In genomic region chr19:59418024-59418423, GRCm38 (mm10) we compare ENCODE assay signal across 9 mouse cellular contexts. TPM values are rescaled to one million over a fixed set of nuclear protein-coding genes. Genes with fewer than 3 reads are reported as not detected.
DNase-seq lines count a peak whose midpoint lies in the region; ATAC-seq and TF ChIP-seq lines count a peak whose summit lies in the region.
"Had no signal": no experiment of that assay in that cellular context is flagged by ENCODE, and none has a peak within 500 bp of the region (broad histone marks: within the 10 kb centered on the region; RNA-seq: fewer than 3 reads in every experiment).

No protein-coding gene starts in this region.

- TF ChIP-seq RAD21 in MEL (IDR thresholded peaks at IDR 0.05; ENCODE audit: low read depth, low read length), result peak; percentile 99

- ATAC-seq in forebrain, embryonic 13.5 days, result peak; percentile 71
- peak; percentile 61 for ATAC-seq in lung, embryonic 14.5 days (ENCODE audit: insufficient read depth)

- H3K4me2 ChIP-seq in forebrain, embryonic 13.5 days, result peak overlapping the region; percentile 25; the same call in 1 of the 2 replicates
- H3K4me2 ChIP-seq in lung, embryonic 14.5 days, result no peak overlapping the region

- H3K27ac ChIP-seq in MEL (ENCODE audit: control insufficient read depth, low read depth, low read length), result no peak overlapping the region
- H3K27ac ChIP-seq in forebrain, embryonic 13.5 days, result no peak overlapping the region
- H3K27ac ChIP-seq in lung, embryonic 14.5 days (ENCODE audit: low read depth), result no peak overlapping the region

- peak; percentile 97 for DNase-seq in MEL (ENCODE audit: low read depth, low spot score)
- DNase-seq in cerebellum, adult 11 months, result peak; percentile 63
- peak; percentile 90 to 93 for DNase-seq in heart, postnatal 10 days
- DNase-seq in layer of hippocampus, adult 11-12 months (ENCODE audit: low spot score), result peak; percentile 93
- DNase-seq in lung, embryonic 14.5 days, result peak; percentile 95
- DNase-seq in ovary, adult 18-20 months (ENCODE audit: low spot score), result peak; percentile 81
- peak; percentile 71 to 89 for DNase-seq in thymus, postnatal 10 days (ENCODE audit: low spot score in 2 of 2)

- H3K9ac ChIP-seq in MEL (ENCODE audit: control insufficient read depth, low read depth, low read length, poor library complexity, severe bottlenecking), result peak overlapping the region; percentile 52
- H3K9ac ChIP-seq in forebrain, embryonic 13.5 days, result no peak overlapping the region
- no peak overlapping the region for H3K9ac ChIP-seq in lung, embryonic 14.5 days

- H3K9me3 ChIP-seq in MEL (replicated peaks; ENCODE audit: insufficient read depth, low read length), result no peaks in the 10 kb centered on the region
- H3K9me3 ChIP-seq in forebrain, embryonic 13.5 days (replicated peaks), result no peaks in the 10 kb centered on the region
- H3K9me3 ChIP-seq in lung, embryonic 14.5 days (ENCODE audit: low read depth, low read length), result no peaks in the 10 kb centered on the region

- peak; percentile 88 to 100 (median 99) for TF ChIP-seq CTCF in MEL (IDR thresholded peaks at IDR 0.05 in 2 of 3, conservative IDR thresholded peaks at IDR 0.05 in 1 of 3; ENCODE audit: control insufficient read depth in 1 of 3, insufficient read depth in 1 of 3, low read depth in 2 of 3, low read length in 3 of 3, poor library complexity in 1 of 3, severe bottlenecking in 1 of 3)
- peak; percentile 82 for TF ChIP-seq CTCF in lung, embryonic 14.5 days (IDR thresholded peaks at IDR 0.05; ENCODE audit: low read depth)

- H3K27me3 ChIP-seq in MEL (ENCODE audit: control insufficient read depth in 1 of 2, insufficient read depth in 2 of 2, low read length in 2 of 2), result no peaks in the 10 kb centered on the region
- peaks cover 16% of the 10 kb centered on the region; the same call in 1 of the 2 replicates for H3K27me3 ChIP-seq in forebrain, embryonic 13.5 days
- H3K27me3 ChIP-seq in lung, embryonic 14.5 days (ENCODE audit: insufficient read depth, low read length), result no peaks in the 10 kb centered on the region

- H3K4me3 ChIP-seq in MEL (ENCODE audit: control insufficient read depth in 1 of 2, insufficient read depth in 1 of 2, low read depth in 2 of 2, low read length in 2 of 2), result peak overlapping the region; percentile 26 to 36; a peak in 3 of 4 replicates
- no peak overlapping the region for H3K4me3 ChIP-seq in forebrain, embryonic 13.5 days
- H3K4me3 ChIP-seq in lung, embryonic 14.5 days (ENCODE audit: low read depth, low read length), result no peak overlapping the region
- H3K4me3 ChIP-seq: myocyte had no signal

- intact Hi-C loops in heart, postnatal 10 days (cut with DNase I), result loop anchor here (10.0 kb wide), 1 partner anchor 897 kb away; no protein-coding TSS in a partner anchor

- H3K36me3 ChIP-seq in MEL (ENCODE audit: control insufficient read depth in 1 of 2, insufficient read depth in 2 of 2, low read length in 2 of 2), result peaks cover 0 to 5% of the 10 kb centered on the region in 2 experiments; a peak in 2 of 4 replicates
- H3K36me3 ChIP-seq in forebrain, embryonic 13.5 days (ENCODE audit: poor library complexity, severe bottlenecking), result no peaks in the 10 kb centered on the region
- H3K36me3 ChIP-seq in lung, embryonic 14.5 days (ENCODE audit: insufficient read depth), result no peaks in the 10 kb centered on the region

- peak in 1 of 2 experiments; percentile 18; a peak in 1 of 4 replicates for TF ChIP-seq EP300 in MEL (IDR thresholded peaks at IDR 0.05; ENCODE audit: low read depth in 1 of 2, low read length in 2 of 2)

- no peak for TF ChIP-seq POLR2A in MEL (IDR thresholded peaks at IDR 0.05; ENCODE audit: control insufficient read depth in 1 of 2, insufficient read depth in 1 of 2, low read depth in 1 of 2, low read length in 2 of 2, poor library complexity in 1 of 2)

- H3K4me1 ChIP-seq in MEL (ENCODE audit: control insufficient read depth in 1 of 2, insufficient read depth in 2 of 2, low read length in 2 of 2), result peaks cover 0 to 5% of the 10 kb centered on the region in 2 experiments; a peak in 2 of 4 replicates
- H3K4me1 ChIP-seq in forebrain, embryonic 13.5 days, result peaks cover 16% of the 10 kb centered on the region
- H3K4me1 ChIP-seq in lung, embryonic 14.5 days (ENCODE audit: insufficient read depth), result no peaks in the 10 kb centered on the region

- WGBS in forebrain, embryonic 13.5 days, result under 1% methylated on average over 15 of the region's 15 CpGs
- WGBS in lung, embryonic 14.5 days, result 2% methylated on average over 15 of the region's 15 CpGs

- H3K79me2 ChIP-seq in MEL (ENCODE audit: control insufficient read depth, insufficient read depth, low read length, poor library complexity), result no peaks in the 10 kb centered on the region

TF ChIP-seq in MEL, 35 proteins besides CTCF, POLR2A, EP300 and RAD21:
- peak; percentile 55 for TF ChIP-seq TBP (IDR thresholded peaks at IDR 0.05; ENCODE audit: low read depth, low read length)
- 0 out of 2 replicates have a peak, but pooled peaks have one; percentile 29 for TF ChIP-seq TCF12 (IDR thresholded peaks at IDR 0.05; ENCODE audit: low read depth, low read length)
- peak; percentile 96 for TF ChIP-seq SMC3 (IDR thresholded peaks at IDR 0.05; ENCODE audit: low read depth, low read length)
- TF ChIP-seq NRF1 (IDR thresholded peaks at IDR 0.05; ENCODE audit: insufficient read depth, low read depth, low read length, poor library complexity, severe bottlenecking), result peak; percentile 46; the same call in 1 of the 2 replicates
- TF ChIP-seq ZNF384 (IDR thresholded peaks at IDR 0.05; ENCODE audit: low read depth, low read length), result 0 out of 2 replicates have a peak, but pooled peaks have one; percentile 37
- no peak for TF ChIP-seq MYC (IDR thresholded peaks at IDR 0.05; ENCODE audit: low read depth, low read length)
- peak; percentile 85 for TF ChIP-seq GATA1 (IDR thresholded peaks at IDR 0.05; ENCODE audit: low read depth, low read length)
- no peak for TF ChIP-seq MAFK (IDR thresholded peaks at IDR 0.05; ENCODE audit: borderline replicate concordance, low read depth, low read length)
- TF ChIP-seq ZMIZ1 (IDR thresholded peaks at IDR 0.05; ENCODE audit: low read depth, low read length), result 0 out of 2 replicates have a peak, but pooled peaks have one; percentile 14
- TF ChIP-seq MAZ (IDR thresholded peaks at IDR 0.05; ENCODE audit: low read depth, low read length), result peak; percentile 59; the same call in 1 of the 2 replicates
- TF ChIP-seq ZC3H11A (IDR thresholded peaks at IDR 0.05; ENCODE audit: low read depth, low read length), result peak; percentile 97
- no peak for TF ChIP-seq JUND (IDR thresholded peaks at IDR 0.05; ENCODE audit: low read depth, low read length)
- TF ChIP-seq SIN3A (IDR thresholded peaks at IDR 0.05; ENCODE audit: low read length), result peak; percentile 31; the same call in 1 of the 2 replicates
- peak; percentile 26; the same call in 1 of the 2 replicates for TF ChIP-seq ETS1 (IDR thresholded peaks at IDR 0.05; ENCODE audit: low read depth, low read length)
- peak; percentile 48; the same call in 1 of the 2 replicates for TF ChIP-seq HCFC1 (IDR thresholded peaks at IDR 0.05; ENCODE audit: low read depth, low read length)

RNA-seq across cellular contexts. Expression of gene Emx2, which starts 40.1 kb away (rescaled TPM):
- 0.07 and 0.08 TPM in 2 replicates for total RNA-seq in MEL (2012; rRNA removed)
- polyA plus RNA-seq in MEL (2012; ENCODE audit: insufficient read depth in 1 of 2, insufficient read length in 2 of 2, low read depth in 1 of 2, low replicate concordance in 2 of 2, missing spikeins in 1 of 2), result not detected
- polyA plus RNA-seq in forebrain, embryonic 13.5 days (2015; fragmentation: Nextera tagmentation; extraction: Ambion mirVana), result 29.8 and 37.3 TPM in 2 replicates
- not detected for total RNA-seq in heart, postnatal 10 days (2021)
- polyA plus RNA-seq in lung, embryonic 14.5 days (2014; fragmentation: Nextera tagmentation; extraction: Ambion mirVana), result not detected in 2 replicates
- polyA plus RNA-seq: myocyte had no signal

Comparison
In these comparisons a context has a peak if more than half of its experiments do, and no peak if none do; other contexts are left out.
1. H3K4me3 ChIP-seq: peak in MEL (2 of 2); none in forebrain, embryonic 13.5 days (single experiment) and lung, embryonic 14.5 days (single experiment).
2. RNA of gene Emx2, which starts 40.1 kb away (polyA plus RNA-seq): 29.8 to 37.3 TPM in forebrain, embryonic 13.5 days; not detected in MEL and not detected in lung, embryonic 14.5 days; every median in the first group is over 10 times any median in the second.
3. Peak in every context shown above with its lines, with median percentiles within 50 percentile points of each other: DNase-seq.